Mouse (Mus musculus) brain, embryonic 14.5 days (tissue): ENCODE data around the gene Fxn.

Experiments
- CTCF ChIP-seq: fragments of 200-500 bp; IDR thresholded peaks from 2 replicates; pipeline ENCODE4 v1.5.1; 2012; ENCODE audit warnings: inconsistent platforms, mild to moderate bottlenecking, moderate library complexity, borderline replicate concordance; ENCODE audit not compliant: insufficient read depth, insufficient read length; ENCODE audit errors: extremely low read depth
- POLR2A ChIP-seq: fragments of 200-500 bp; IDR thresholded peaks from 2 replicates; pipeline ENCODE4 v1.6.1; 2012; ENCODE audit warnings: mild to moderate bottlenecking, inconsistent platforms, borderline replicate concordance; ENCODE audit not compliant: poor library complexity, insufficient read depth, insufficient read length, severe bottlenecking; ENCODE audit errors: extremely low read depth

DNA sequence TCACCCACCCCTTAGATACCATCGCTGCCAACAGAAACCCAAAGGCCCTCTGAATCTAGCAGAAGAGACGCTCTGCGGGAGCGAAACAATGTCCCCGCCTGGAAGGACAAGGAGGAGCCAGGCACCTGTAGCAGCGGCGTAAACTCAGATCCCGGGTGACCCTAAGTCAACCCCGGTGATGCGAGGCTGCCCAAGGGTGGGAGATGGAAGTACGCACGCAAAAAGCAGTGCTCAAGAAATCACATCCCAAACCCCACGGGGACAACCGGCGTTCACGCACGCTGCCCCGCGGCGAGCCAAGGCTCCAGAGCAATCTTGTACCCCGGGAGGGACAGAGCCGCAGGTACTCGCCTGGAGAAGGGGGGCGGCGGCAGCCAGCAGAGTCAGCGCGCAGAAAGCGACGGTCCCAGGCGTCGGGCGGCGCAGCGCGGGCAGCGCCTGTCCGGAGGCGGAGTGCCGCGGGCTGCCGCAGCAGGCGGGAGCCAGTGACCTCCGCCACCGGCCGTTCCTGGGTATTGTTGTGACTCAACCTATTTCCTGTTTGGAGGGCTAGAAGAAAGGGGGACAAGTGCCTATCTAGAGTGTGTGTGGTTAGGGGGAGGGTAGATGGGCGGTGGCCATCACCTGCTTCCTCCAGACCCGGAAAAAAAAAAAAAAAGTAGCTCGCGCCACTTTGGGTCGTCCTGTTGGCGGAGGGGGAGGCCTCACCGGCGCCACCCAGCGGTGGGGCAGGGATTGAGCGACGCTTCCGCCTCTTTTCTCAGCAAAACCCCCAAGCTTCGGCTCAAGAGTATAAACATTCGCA is 55.7 kb downstream of the Fxn start, which contains the start of gene Tjp2:
- TF ChIP-seq POLR2A (no peak), CTCF (peak; percentile 57)
